Comparison of ENCODE assay signal across 19 mouse cellular contexts in the genomic region with DNA sequence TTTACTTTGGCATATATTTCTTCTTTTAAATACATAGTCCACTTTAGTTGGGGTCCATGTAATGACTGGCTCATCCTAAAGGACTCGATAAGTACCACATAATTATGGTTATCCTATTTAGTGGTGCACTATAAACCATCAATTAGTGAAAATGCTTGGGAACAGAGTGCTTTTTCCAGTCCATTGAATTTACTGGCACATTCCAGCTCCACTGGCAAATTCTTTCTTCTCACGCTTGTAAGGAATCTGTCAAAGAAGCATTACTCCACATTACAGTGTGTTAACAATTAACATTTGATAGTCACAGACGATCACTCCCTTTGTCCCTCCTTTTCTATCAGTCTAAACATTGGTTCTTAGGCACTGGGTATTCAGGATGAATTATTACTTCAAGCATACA.
A peak's percentile ranks its signal among the peaks of the same experiment; 100 is the strongest.
DNase-seq lines count a peak whose midpoint lies in the region; ATAC-seq and TF ChIP-seq lines count a peak whose summit lies in the region.
"Had no signal": no experiment of that assay in that cellular context is flagged by ENCODE, and none has a peak within 500 bp of the region (broad histone marks: within the 10 kb centered on the region; RNA-seq: fewer than 3 reads in every experiment).

No protein-coding gene starts in this region.

- 20% methylated on average over 3 of the region's 3 CpGs for WGBS in kidney, embryonic 16.5 days
- WGBS in kidney, embryonic 14.5 days, result 26% methylated on average over 3 of the region's 3 CpGs
- 48% methylated on average over 3 of the region's 3 CpGs for WGBS in embryonic facial prominence, embryonic 14.5 days
- WGBS in forebrain, embryonic 16.5 days, result 3% methylated on average over 3 of the region's 3 CpGs
- 85% methylated on average over 3 of the region's 3 CpGs for WGBS in thymus, adult 2 months

- DNase-seq in embryonic facial prominence, embryonic 14.5 days (ENCODE audit: low spot score), result peak; percentile 24
- DNase-seq in retina, postnatal 1 day, result peak; percentile 6
- DNase-seq in thymus, adult 2 months, result no peak
- no peak for DNase-seq in left cerebral cortex, adult 9 months (ENCODE audit: low spot score in 2 of 2)
- DNase-seq: adrenal gland, postnatal 10 days; cerebellum, postnatal 10 days; layer of hippocampus, postnatal 36 days; right cerebral cortex, adult 18-20 months had no signal

- H3K9me3 ChIP-seq in kidney, embryonic 16.5 days (ENCODE audit: low read length), result peaks cover 3% of the 10 kb centered on the region; the same call in 1 of the 2 replicates
- no peaks in the 10 kb centered on the region for H3K9me3 ChIP-seq in kidney, embryonic 14.5 days (ENCODE audit: control insufficient read depth, low read length)
- no peaks in the 10 kb centered on the region for H3K9me3 ChIP-seq in embryonic facial prominence, embryonic 14.5 days (ENCODE audit: control insufficient read depth, low read length)
- H3K9me3 ChIP-seq in forebrain, embryonic 16.5 days (ENCODE audit: control insufficient read depth, low read length), result no peaks in the 10 kb centered on the region
- H3K9me3 ChIP-seq: embryonic facial prominence, embryonic 15.5 days; heart, embryonic 12.5 days; intestine, embryonic 15.5 days; limb, embryonic 15.5 days; midbrain, embryonic 12.5 days had no signal

- no peak overlapping the region for H3K4me3 ChIP-seq in kidney, embryonic 16.5 days (ENCODE audit: low read length)
- H3K4me3 ChIP-seq in kidney, embryonic 14.5 days (ENCODE audit: low read length), result no peak overlapping the region
- no peak overlapping the region for H3K4me3 ChIP-seq in embryonic facial prominence, embryonic 14.5 days (ENCODE audit: low read depth, low read length)
- no peak overlapping the region for H3K4me3 ChIP-seq in forebrain, embryonic 16.5 days (replicated peaks; ENCODE audit: low read length)
- no peak overlapping the region for H3K4me3 ChIP-seq in thymus, adult 2 months (ENCODE audit: control insufficient read depth, insufficient read depth, low read length)
- H3K4me3 ChIP-seq: embryonic facial prominence, embryonic 15.5 days; heart, embryonic 12.5 days; intestine, embryonic 15.5 days; limb, embryonic 15.5 days; midbrain, embryonic 12.5 days had no signal

- H3K9ac ChIP-seq in kidney, embryonic 16.5 days (replicated peaks; ENCODE audit: low read length), result no peak overlapping the region
- H3K9ac ChIP-seq in kidney, embryonic 14.5 days (ENCODE audit: low read depth, low read length), result no peak overlapping the region
- H3K9ac ChIP-seq in embryonic facial prominence, embryonic 14.5 days (ENCODE audit: low read depth, low read length), result no peak overlapping the region
- H3K9ac ChIP-seq in forebrain, embryonic 16.5 days (replicated peaks; ENCODE audit: low read depth, low read length), result no peak overlapping the region
- H3K9ac ChIP-seq: embryonic facial prominence, embryonic 15.5 days; heart, embryonic 12.5 days; hindbrain, embryonic 14.5 days; intestine, embryonic 15.5 days; limb, embryonic 15.5 days; midbrain, embryonic 12.5 days had no signal

- no peaks in the 10 kb centered on the region for H3K36me3 ChIP-seq in kidney, embryonic 16.5 days (ENCODE audit: insufficient read depth, low read length)
- H3K36me3 ChIP-seq in kidney, embryonic 14.5 days (ENCODE audit: control insufficient read depth, insufficient read depth, low read length), result no peaks in the 10 kb centered on the region
- no peaks in the 10 kb centered on the region for H3K36me3 ChIP-seq in embryonic facial prominence, embryonic 14.5 days (ENCODE audit: control insufficient read depth, insufficient read depth, low read length)
- H3K36me3 ChIP-seq in forebrain, embryonic 16.5 days (ENCODE audit: control insufficient read depth, insufficient read depth), result no peaks in the 10 kb centered on the region
- H3K36me3 ChIP-seq in thymus, adult 2 months (ENCODE audit: control insufficient read depth, insufficient read depth, low read length), result no peaks in the 10 kb centered on the region
- H3K36me3 ChIP-seq: embryonic facial prominence, embryonic 15.5 days; heart, embryonic 12.5 days; intestine, embryonic 15.5 days; limb, embryonic 15.5 days; midbrain, embryonic 12.5 days had no signal

- H3K4me1 ChIP-seq in kidney, embryonic 16.5 days (ENCODE audit: insufficient read depth, low read length), result no peaks in the 10 kb centered on the region
- H3K4me1 ChIP-seq in kidney, embryonic 14.5 days (ENCODE audit: control insufficient read depth, insufficient read depth, low read length), result no peaks in the 10 kb centered on the region
- no peaks in the 10 kb centered on the region for H3K4me1 ChIP-seq in embryonic facial prominence, embryonic 14.5 days (ENCODE audit: control insufficient read depth, insufficient read depth, low read length)
- no peaks in the 10 kb centered on the region for H3K4me1 ChIP-seq in forebrain, embryonic 16.5 days (replicated peaks; ENCODE audit: control insufficient read depth, insufficient read depth, low read length)
- H3K4me1 ChIP-seq in thymus, adult 2 months (replicated peaks; ENCODE audit: control insufficient read depth, insufficient read depth, low read length), result no peaks in the 10 kb centered on the region
- H3K4me1 ChIP-seq: embryonic facial prominence, embryonic 15.5 days; heart, embryonic 12.5 days; intestine, embryonic 15.5 days; limb, embryonic 15.5 days; midbrain, embryonic 12.5 days had no signal

- H3K27ac ChIP-seq in kidney, embryonic 16.5 days (ENCODE audit: low read length), result no peak overlapping the region
- H3K27ac ChIP-seq in kidney, embryonic 14.5 days (ENCODE audit: low read depth, low read length), result no peak overlapping the region
- H3K27ac ChIP-seq in embryonic facial prominence, embryonic 14.5 days (replicated peaks; ENCODE audit: low read depth, low read length), result no peak overlapping the region
- no peak overlapping the region for H3K27ac ChIP-seq in forebrain, embryonic 16.5 days (ENCODE audit: low read length)
- no peak overlapping the region for H3K27ac ChIP-seq in thymus, adult 2 months (ENCODE audit: control insufficient read depth, insufficient read depth, low read length)
- H3K27ac ChIP-seq: embryonic facial prominence, embryonic 15.5 days; hindbrain, embryonic 14.5 days; intestine, embryonic 15.5 days; limb, embryonic 15.5 days; midbrain, embryonic 12.5 days; stomach, postnatal 0 days had no signal

- TF ChIP-seq POLR2A in thymus, adult 2 months (IDR thresholded peaks at IDR 0.05; ENCODE audit: control insufficient read depth, extremely low read depth, insufficient read depth, low read length, poor library complexity), result no peak

- TF ChIP-seq CTCF in thymus, adult 2 months (IDR thresholded peaks at IDR 0.05; ENCODE audit: borderline replicate concordance, control insufficient read depth, extremely low read depth, insufficient read depth, low read length, poor library complexity), result no peak

- peak; percentile 91 for ATAC-seq in kidney, embryonic 16.5 days (ENCODE audit: low FRiP score, low TSS enrichment)
- no peak for ATAC-seq in kidney, embryonic 14.5 days (ENCODE audit: low FRiP score, low TSS enrichment)
- peak; percentile 37; the same call in 1 of the 2 replicates for ATAC-seq in embryonic facial prominence, embryonic 14.5 days (ENCODE audit: low read depth)
- peak; percentile 50; the same call in 1 of the 2 replicates for ATAC-seq in forebrain, embryonic 16.5 days
- ATAC-seq: intestine, embryonic 15.5 days; lung, postnatal 0 days had no signal

- H3K4me2 ChIP-seq in kidney, embryonic 16.5 days (replicated peaks; ENCODE audit: low read depth, low read length), result no peak overlapping the region
- no peak overlapping the region for H3K4me2 ChIP-seq in kidney, embryonic 14.5 days (replicated peaks; ENCODE audit: low read depth, low read length)
- H3K4me2 ChIP-seq in embryonic facial prominence, embryonic 14.5 days (ENCODE audit: low read depth, low read length), result no peak overlapping the region
- H3K4me2 ChIP-seq in forebrain, embryonic 16.5 days (ENCODE audit: low read length), result no peak overlapping the region
- H3K4me2 ChIP-seq: embryonic facial prominence, embryonic 15.5 days; heart, embryonic 12.5 days; hindbrain, embryonic 14.5 days; intestine, embryonic 15.5 days; limb, embryonic 15.5 days; midbrain, embryonic 12.5 days had no signal

- no peaks in the 10 kb centered on the region for H3K27me3 ChIP-seq in kidney, embryonic 16.5 days (ENCODE audit: insufficient read depth, low read length)
- H3K27me3 ChIP-seq in kidney, embryonic 14.5 days (ENCODE audit: control insufficient read depth, insufficient read depth, low read length), result no peaks in the 10 kb centered on the region
- no peaks in the 10 kb centered on the region for H3K27me3 ChIP-seq in embryonic facial prominence, embryonic 14.5 days (replicated peaks; ENCODE audit: control insufficient read depth, insufficient read depth, low read length)
- H3K27me3 ChIP-seq in forebrain, embryonic 16.5 days (replicated peaks; ENCODE audit: control insufficient read depth, insufficient read depth, low read length), result no peaks in the 10 kb centered on the region
- H3K27me3 ChIP-seq in thymus, adult 2 months (ENCODE audit: control insufficient read depth, insufficient read depth, low read length), result no peaks in the 10 kb centered on the region
- H3K27me3 ChIP-seq: embryonic facial prominence, embryonic 15.5 days; heart, embryonic 12.5 days; intestine, embryonic 15.5 days; limb, embryonic 15.5 days; midbrain, embryonic 12.5 days had no signal

Comparison
In these comparisons a context has a peak if more than half of its experiments do, and no peak if none do; other contexts are left out.
1. DNase-seq: peak in embryonic facial prominence, embryonic 14.5 days (single experiment) and retina, postnatal 1 day (single experiment); none in thymus, adult 2 months (single experiment) and left cerebral cortex, adult 9 months (0 of 2).